ENCODE assay signal across 8 mouse cellular contexts in genomic region chr1:43360291-43360690, GRCm38 (mm10).
DNase-seq lines count a peak whose midpoint lies in the region; ATAC-seq lines count a peak whose summit lies in the region.
"Had no signal": no experiment of that assay in that cellular context is flagged by ENCODE, and none has a peak within 500 bp of the region (broad histone marks: within the 10 kb centered on the region; RNA-seq: fewer than 3 reads in every experiment).

No protein-coding gene starts in this region.

- WGBS in kidney, embryonic 16.5 days = 28% methylated on average over 8 of the region's 8 CpGs

- ATAC-seq in kidney, embryonic 16.5 days (ENCODE audit: low FRiP score, low TSS enrichment) = no peak
- ATAC-seq in inflammation-experienced regulatory T-cells, adult 6 months = peak; percentile 36
- ATAC-seq: forebrain, embryonic 14.5 days had no signal

- H3K9me3 ChIP-seq in kidney, embryonic 16.5 days (ENCODE audit: low read length) = no peaks in the 10 kb centered on the region

- peaks cover 33% of the 10 kb centered on the region for H3K4me1 ChIP-seq in kidney, embryonic 16.5 days (ENCODE audit: insufficient read depth, low read length)

- H3K27ac ChIP-seq in kidney, embryonic 16.5 days (ENCODE audit: low read length) = peak overlapping the region; percentile 56

- H3K4me2 ChIP-seq in kidney, embryonic 16.5 days (replicated peaks; ENCODE audit: low read depth, low read length) = no peak overlapping the region

- no peak overlapping the region for H3K9ac ChIP-seq in kidney, embryonic 16.5 days (replicated peaks; ENCODE audit: low read length)

- no peaks in the 10 kb centered on the region for H3K27me3 ChIP-seq in kidney, embryonic 16.5 days (ENCODE audit: insufficient read depth, low read length)

- H3K4me3 ChIP-seq in kidney, embryonic 16.5 days (ENCODE audit: low read length) = no peak overlapping the region

- H3K36me3 ChIP-seq in kidney, embryonic 16.5 days (ENCODE audit: insufficient read depth, low read length) = no peaks in the 10 kb centered on the region

- no peak for DNase-seq in kidney, postnatal 25 days
- DNase-seq in embryo, embryonic 10.5 days (ENCODE audit: low spot score) = peak; percentile 45
- DNase-seq in lung, postnatal 4 days = peak; percentile 16 to 51
- no peak for DNase-seq in cerebellum, postnatal 25 days
- no peak for DNase-seq in urinary bladder, postnatal 36 days (ENCODE audit: low spot score in 2 of 2)

Comparison
In these comparisons a context has a peak if more than half of its experiments do, and no peak if none do; other contexts are left out.
1. DNase-seq: peak in embryo, embryonic 10.5 days (single experiment) and lung, postnatal 4 days (2 of 2); none in kidney, postnatal 25 days (0 of 2), cerebellum, postnatal 25 days (0 of 2) and urinary bladder, postnatal 36 days (0 of 2).